Mouse (Mus musculus) midbrain, embryonic 13.5 days (tissue): ENCODE measurements around the gene Foxn2. TPM values are rescaled to one million over a fixed set of nuclear protein-coding genes. Genes with fewer than 3 reads are reported as not detected.
"Not testable (repeated sequence)": the region's sequence is repeated elsewhere in the genome, so short reads cannot be mapped to it uniquely, and the experiment has no call there.

Source experiments
- ATAC-seq: fragments of 200-750 bp; cut with Nextera tagmentation; 2 replicates; pipeline ENCODE4 v1.8.0; 2017; ENCODE audit warnings: mild to moderate bottlenecking, moderate TSS enrichment, moderate library complexity
- H3K27ac ChIP-seq: fragments of 300-500 bp; sonication (generic); 2 replicates; pipeline ENCODE4 v1.5.1; 2015; ENCODE audit warnings: inconsistent platforms, mild to moderate bottlenecking, moderate library complexity
- H3K27me3 ChIP-seq: fragments of 300-500 bp; sonication (generic); 2 replicates; pipeline ENCODE4 v1.6.1; 2015; ENCODE audit warnings: mild to moderate bottlenecking, inconsistent platforms
- H3K36me3 ChIP-seq: fragments of 300-500 bp; sonication (generic); 2 replicates; pipeline ENCODE4 v1.6.1; 2015; ENCODE audit warnings: mild to moderate bottlenecking, inconsistent platforms
- H3K4me1 ChIP-seq: fragments of 300-500 bp; sonication (generic); replicated peaks from 2 replicates; pipeline ENCODE4 v1.6.1; 2015; ENCODE audit warnings: inconsistent platforms
- H3K4me2 ChIP-seq: fragments of 300-500 bp; sonication (generic); replicated peaks from 2 replicates; pipeline ENCODE4 v1.6.1; 2015; ENCODE audit warnings: moderate library complexity, mild to moderate bottlenecking, inconsistent platforms
- H3K4me3 ChIP-seq: fragments of 300-500 bp; sonication (generic); replicated peaks from 2 replicates; pipeline ENCODE4 v1.5.1; 2015; ENCODE audit warnings: mild to moderate bottlenecking, inconsistent platforms
- H3K9ac ChIP-seq: fragments of 300-500 bp; sonication (generic); replicated peaks from 2 replicates; pipeline ENCODE4 v1.6.1; 2015; ENCODE audit warnings: mild to moderate bottlenecking, inconsistent platforms
- H3K9me3 ChIP-seq: fragments of 300-500 bp; sonication (generic); 2 replicates; pipeline ENCODE4 v1.6.1; 2016; ENCODE audit warnings: mild to moderate bottlenecking, inconsistent platforms
- WGBS: fragments of 180-500 bp; shearing (Covaris S2); methylation state at CpG from one replicate; pipeline ENCODE4 v1.1.7; 2015; 5-methylcytosine and 5-hydroxymethylcytosine counted together
- polyA plus RNA-seq: library from polyadenylated mRNA; unstranded; fragments of >200 nt; fragmentation: Nextera tagmentation; extraction: Ambion mirVana; gene quantifications from 2 replicates; pipeline ENCODE4 v1.2.1, GENCODE M21; 2015

The Foxn2 gene
- polyA plus RNA-seq, 1 experiment from 2014 or later = 9.6 TPM

GRCm38 (mm10) chr17:88442661-88443060 is 2.1 kb downstream of the Foxn2 start:
- no peak overlapping the region for H3K4me3 ChIP-seq
- H3K36me3 ChIP-seq = no peaks in the 10 kb centered on the region
- H3K27ac ChIP-seq = no peak overlapping the region
- H3K9ac ChIP-seq = no peak overlapping the region; the same call in 1 of the 2 replicates
- H3K4me2 ChIP-seq = 0 out of 2 replicates have a peak overlapping the region, but pooled peaks have one; percentile 25
- no peak for ATAC-seq
- peaks cover 13% of the 10 kb centered on the region; the same call in 1 of the 2 replicates for H3K4me1 ChIP-seq
- no peaks in the 10 kb centered on the region for H3K9me3 ChIP-seq
- WGBS = 82% methylated on average over 6 of the region's 6 CpGs
- peaks cover 8% of the 10 kb centered on the region; the same call in 1 of the 2 replicates for H3K27me3 ChIP-seq

GRCm38 (mm10) chr17:88443186-88443585 is 2.7 kb downstream of the Foxn2 start:
- Histone ChIP-seq H3K27ac (no peak overlapping the region), H3K4me3 (no peak overlapping the region), H3K4me2 (no peak overlapping the region), H3K9ac (no peak overlapping the region), H3K4me1 (peaks cover 14% of the 10 kb centered on the region; the same call in 1 of the 2 replicates), H3K9me3 (no peaks in the 10 kb centered on the region), H3K36me3 (no peaks in the 10 kb centered on the region), H3K27me3 (peaks cover 8% of the 10 kb centered on the region; the same call in 1 of the 2 replicates)
- 87% methylated on average over 6 of the region's 6 CpGs for WGBS
- no peak for ATAC-seq

GRCm38 (mm10) chr17:88458079-88458478 is 17.6 kb downstream of the Foxn2 start:
- Histone ChIP-seq H3K4me2 (no peak overlapping the region), H3K9me3 (no peaks in the 10 kb centered on the region; the same call in 1 of the 2 replicates), H3K4me3 (no peak overlapping the region), H3K9ac (no peak overlapping the region), H3K27me3 (no peaks in the 10 kb centered on the region), H3K36me3 (peaks cover 5% of the 10 kb centered on the region), H3K4me1 (no peaks in the 10 kb centered on the region), H3K27ac (no peak overlapping the region)
- ATAC-seq = no peak
- 93% methylated on average over 3 of the region's 3 CpGs for WGBS

GRCm38 (mm10) chr17:88459516-88459915 is 19.0 kb downstream of the Foxn2 start:
- Histone ChIP-seq H3K4me1 (no peaks in the 10 kb centered on the region), H3K27ac (no peak overlapping the region), H3K4me2 (no peak overlapping the region), H3K9ac (no peak overlapping the region), H3K4me3 (no peak overlapping the region), H3K27me3 (no peaks in the 10 kb centered on the region), H3K36me3 (peaks cover 8% of the 10 kb centered on the region), H3K9me3 (no peaks in the 10 kb centered on the region; the same call in 1 of the 2 replicates)
- ATAC-seq = no peak
- WGBS = 81% methylated on average over 2 of the region's 2 CpGs

- H3K4me3 ChIP-seq = no peak overlapping the region
- 93% methylated on average over 7 of the region's 7 CpGs for WGBS
- H3K9ac ChIP-seq = no peak overlapping the region
- no peak overlapping the region for H3K27ac ChIP-seq
- ATAC-seq = no peak
- H3K9me3 ChIP-seq = no peaks in the 10 kb centered on the region; the same call in 1 of the 2 replicates
- H3K27me3 ChIP-seq = no peaks in the 10 kb centered on the region
- no peaks in the 10 kb centered on the region for H3K4me1 ChIP-seq
- H3K36me3 ChIP-seq = peaks cover 8% of the 10 kb centered on the region
- H3K4me2 ChIP-seq = no peak overlapping the region
Observed at GRCm38 (mm10) chr17:88459916-88460901, 19.7 kb downstream of the Foxn2 start.

- H3K4me2 ChIP-seq = no peak overlapping the region
- H3K27me3 ChIP-seq = no peaks in the 10 kb centered on the region
- no peaks in the 10 kb centered on the region for H3K4me1 ChIP-seq
- H3K27ac ChIP-seq = no peak overlapping the region
- no peak overlapping the region for H3K9ac ChIP-seq
- H3K4me3 ChIP-seq = no peak overlapping the region
- WGBS = 96% methylated on average over 5 of the region's 5 CpGs
- ATAC-seq = no peak
- no peaks in the 10 kb centered on the region for H3K9me3 ChIP-seq
- H3K36me3 ChIP-seq = peaks cover 10% of the 10 kb centered on the region
Observed at GRCm38 (mm10) chr17:88462658-88463057, 22.1 kb downstream of the Foxn2 start.

- peaks cover 26% of the 10 kb centered on the region for H3K36me3 ChIP-seq
- no peak overlapping the region for H3K4me3 ChIP-seq
- H3K27me3 ChIP-seq = no peaks in the 10 kb centered on the region
- no peak overlapping the region for H3K4me2 ChIP-seq
- 85% methylated on average over 1 of the region's 1 CpGs for WGBS
- no peaks in the 10 kb centered on the region for H3K4me1 ChIP-seq
- H3K27ac ChIP-seq = no peak overlapping the region
- no peak for ATAC-seq
- H3K9ac ChIP-seq = no peak overlapping the region
- no peaks in the 10 kb centered on the region; the same call in 1 of the 2 replicates for H3K9me3 ChIP-seq
Observed at GRCm38 (mm10) chr17:88466591-88466990, 26.1 kb downstream of the Foxn2 start.

- Histone ChIP-seq H3K4me3 (no peak overlapping the region), H3K9me3 (no peaks in the 10 kb centered on the region; the same call in 1 of the 2 replicates), H3K27me3 (no peaks in the 10 kb centered on the region), H3K9ac (no peak overlapping the region), H3K4me1 (no peaks in the 10 kb centered on the region), H3K4me2 (no peak overlapping the region), H3K27ac (no peak overlapping the region), H3K36me3 (peaks cover 31% of the 10 kb centered on the region)
- 92% methylated on average over 6 of the region's 6 CpGs for WGBS
- ATAC-seq = no peak
Observed at GRCm38 (mm10) chr17:88467696-88468095, 27.2 kb downstream of the Foxn2 start.

GRCm38 (mm10) chr17:88468655-88469398 is 28.3 kb downstream of the Foxn2 start:
- not testable (repeated sequence) for H3K27ac ChIP-seq, ATAC-seq, H3K9me3 ChIP-seq, H3K4me1 ChIP-seq, H3K9ac ChIP-seq, H3K27me3 ChIP-seq, H3K4me3 ChIP-seq, H3K4me2 ChIP-seq
- H3K36me3 ChIP-seq = peaks cover 24% of the 10 kb centered on the region
- WGBS = 96% methylated on average over 5 of the region's 5 CpGs

GRCm38 (mm10) chr17:88473766-88474165 is 33.3 kb downstream of the Foxn2 start:
- no peak overlapping the region for H3K9ac ChIP-seq
- WGBS = 57% methylated on average over 2 of the region's 2 CpGs
- H3K36me3 ChIP-seq = peaks cover 22% of the 10 kb centered on the region
- H3K4me3 ChIP-seq = no peak overlapping the region
- H3K27ac ChIP-seq = no peak overlapping the region
- peaks cover 8% of the 10 kb centered on the region for H3K4me1 ChIP-seq
- H3K9me3 ChIP-seq = no peaks in the 10 kb centered on the region; the same call in 1 of the 2 replicates
- no peak for ATAC-seq
- no peaks in the 10 kb centered on the region for H3K27me3 ChIP-seq
- H3K4me2 ChIP-seq = no peak overlapping the region

- no peaks in the 10 kb centered on the region for H3K27me3 ChIP-seq
- H3K27ac ChIP-seq = no peak overlapping the region
- no peak overlapping the region for H3K4me2 ChIP-seq
- peaks cover under 1% of the 10 kb centered on the region for H3K36me3 ChIP-seq
- 96% methylated on average over 7 of the region's 7 CpGs for WGBS
- peaks cover 8% of the 10 kb centered on the region for H3K4me1 ChIP-seq
- no peak for ATAC-seq
- H3K4me3 ChIP-seq = no peak overlapping the region
- H3K9ac ChIP-seq = no peak overlapping the region
- H3K9me3 ChIP-seq = no peaks in the 10 kb centered on the region
Observed at GRCm38 (mm10) chr17:88477165-88477564, 36.7 kb downstream of the Foxn2 start.

GRCm38 (mm10) chr17:88477699-88478098 is 37.2 kb downstream of the Foxn2 start:
- no peaks in the 10 kb centered on the region for H3K27me3 ChIP-seq
- peaks cover 8% of the 10 kb centered on the region for H3K4me1 ChIP-seq
- H3K9ac ChIP-seq = no peak overlapping the region
- no peak overlapping the region for H3K4me2 ChIP-seq
- no peaks in the 10 kb centered on the region for H3K36me3 ChIP-seq
- H3K4me3 ChIP-seq = no peak overlapping the region
- no peak overlapping the region for H3K27ac ChIP-seq
- no peaks in the 10 kb centered on the region for H3K9me3 ChIP-seq
- ATAC-seq = no peak
